Mouse (Mus musculus) CH12.LX (cell line): ENCODE results near the gene Rufy1.

Experiments
- CTCF ChIP-seq, 2 experiments: IDR thresholded peaks in 1 of 2; conservative IDR thresholded peaks in 1 of 2; 2 replicates each; pipeline ENCODE4 v1.5.1; 2011 to 2012; ENCODE audit warnings: low read depth in 2 of 2, low read length in 2 of 2, improper control_type of control experiment in 1 of 2, inconsistent platforms in 1 of 2, mild to moderate bottlenecking in 1 of 2, moderate library complexity in 1 of 2
- ETS1 ChIP-seq: conservative IDR thresholded peaks from 2 replicates; pipeline ENCODE4 v1.6.1; 2012; ENCODE audit warnings: low read depth, mild to moderate bottlenecking, inconsistent platforms, low read length, improper control_type of control experiment, moderate library complexity
- GABPA ChIP-seq: IDR thresholded peaks from 2 replicates; pipeline ENCODE4 v1.6.1; 2012; ENCODE audit warnings: low read depth, low read length, improper control_type of control experiment, inconsistent platforms; ENCODE audit not compliant: insufficient replicate concordance
- MAX ChIP-seq: IDR thresholded peaks from 2 replicates; pipeline ENCODE4 v1.6.1; 2011; ENCODE audit warnings: low read length, improper control_type of control experiment
- NELFE ChIP-seq: IDR thresholded peaks from 2 replicates; pipeline ENCODE4 v1.6.1; 2011; ENCODE audit warnings: low read depth, low read length, improper control_type of control experiment
- ZKSCAN1 ChIP-seq: IDR thresholded peaks from 2 replicates; pipeline ENCODE4 v1.6.1; 2012; ENCODE audit warnings: low read depth, inconsistent platforms, low read length, improper control_type of control experiment, borderline replicate concordance

GRCm38 (mm10) chr11:50370969-50371368, 60.0 kb downstream of the Rufy1 start:
- no peak for TF ChIP-seq ZKSCAN1
- TF ChIP-seq ETS1, result no peak
- TF ChIP-seq CTCF (conservative IDR thresholded peaks at IDR 0.05 in 1 of 2, IDR thresholded peaks at IDR 0.05 in 1 of 2; ENCODE audit: low read depth in 2 of 2, low read length in 2 of 2), result no peak
- no peak for TF ChIP-seq MAX
- no peak for TF ChIP-seq NELFE
- TF ChIP-seq GABPA, result no peak
